Mouse (Mus musculus) stomach, postnatal 0 days (tissue): ENCODE measurements around the gene 1700023F06Rik. TPM values are rescaled to one million over a fixed set of nuclear protein-coding genes. Genes with fewer than 3 reads are reported as not detected.
A peak's percentile ranks its signal among the peaks of the same experiment; 100 is the strongest.

Experiments
- ATAC-seq: fragments of 200-750 bp; cut with Nextera tagmentation; 2 replicates; pipeline ENCODE4 v1.8.0; 2017; ENCODE audit not compliant: low FRiP score, low TSS enrichment
- DNase-seq: peaks from one replicate; pipeline ENCODE4 v3.0.0-alpha.2; 2016; ENCODE audit warnings: low spot score
- H3K27ac ChIP-seq: fragments of 300-500 bp; sonication (generic); replicated peaks from 2 replicates; pipeline ENCODE4 v1.5.1; 2014; ENCODE audit warnings: mild to moderate bottlenecking, control low read depth
- H3K27me3 ChIP-seq: fragments of 300-500 bp; sonication (generic); 2 replicates; pipeline ENCODE4 v1.6.1; 2014; ENCODE audit warnings: low read length; ENCODE audit not compliant: control insufficient read depth, insufficient read depth
- H3K36me3 ChIP-seq: fragments of 300-500 bp; sonication (generic); 2 replicates; pipeline ENCODE4 v1.6.1; 2014; ENCODE audit warnings: low read length, mixed read lengths; ENCODE audit not compliant: control insufficient read depth, insufficient read depth
- H3K4me1 ChIP-seq: fragments of 300-500 bp; sonication (generic); replicated peaks from 2 replicates; pipeline ENCODE4 v1.6.1; 2014; ENCODE audit warnings: antibody characterized with exemption; ENCODE audit not compliant: control insufficient read depth, insufficient read depth
- H3K4me2 ChIP-seq: fragments of 300-500 bp; sonication (generic); replicated peaks from 2 replicates; pipeline ENCODE4 v1.6.1; 2014; ENCODE audit warnings: low read depth, mild to moderate bottlenecking, control low read depth, moderate library complexity
- H3K4me3 ChIP-seq: fragments of 300-500 bp; sonication (generic); 2 replicates; pipeline ENCODE4 v1.5.1; 2014; ENCODE audit warnings: low read depth, low read length, control low read depth
- H3K9ac ChIP-seq: fragments of 300-500 bp; sonication (generic); 2 replicates; pipeline ENCODE4 v1.6.1; 2014; ENCODE audit warnings: mild to moderate bottlenecking, low read length, control low read depth, mixed read lengths
- H3K9me3 ChIP-seq: fragments of 300-500 bp; sonication (generic); 2 replicates; pipeline ENCODE4 v1.6.1; 2016; ENCODE audit warnings: low read length; ENCODE audit not compliant: control insufficient read depth
- CTCF ChIP-seq: IDR thresholded peaks from 2 replicates; pipeline ENCODE4 v1.5.1; 2016; ENCODE audit warnings: antibody characterized with exemption, low read depth, mild to moderate bottlenecking, moderate library complexity
- EP300 ChIP-seq: optimal IDR thresholded peaks from 2 replicates; pipeline ENCODE3; 2016; ENCODE audit warnings: antibody characterized with exemption
- WGBS: fragments of 180-500 bp; shearing (Covaris S2); extraction: QIAGEN DNeasy Blood & Tissue Kit; methylation state at CpG from one replicate; pipeline ENCODE4 v1.1.7; 2014; 5-methylcytosine and 5-hydroxymethylcytosine counted together
- polyA plus RNA-seq: library from polyadenylated mRNA; unstranded; fragments of >200 nt; fragmentation: Nextera tagmentation; extraction: Ambion mirVana; gene quantifications from 2 replicates; pipeline ENCODE4 v1.2.1, GENCODE M21; 2015

Gene 1700023F06Rik
- polyA plus RNA-seq, 1 experiment from 2014 or later = 1.0 TPM

GRCm38 (mm10) chr11:103221437-103221836 is 13.1 kb upstream of the 1700023F06Rik start:
- no peak for TF ChIP-seq CTCF
- no peak for TF ChIP-seq EP300
- no peaks in the 10 kb centered on the region for H3K27me3 ChIP-seq
- H3K9ac ChIP-seq = no peak overlapping the region
- peak; percentile 79 for ATAC-seq
- no peaks in the 10 kb centered on the region; the same call in 1 of the 2 replicates for H3K4me1 ChIP-seq
- peak; percentile 76 for DNase-seq
- no peak overlapping the region for H3K4me2 ChIP-seq
- H3K4me3 ChIP-seq = no peak overlapping the region
- WGBS = 71% methylated on average over 6 of the region's 6 CpGs
- no peaks in the 10 kb centered on the region for H3K9me3 ChIP-seq
- H3K27ac ChIP-seq = no peak overlapping the region
- H3K36me3 ChIP-seq = peaks cover 17% of the 10 kb centered on the region

GRCm38 (mm10) chr11:103219995-103220394 is 11.6 kb upstream of the 1700023F06Rik start:
- H3K9ac ChIP-seq = no peak overlapping the region
- H3K4me3 ChIP-seq = no peak overlapping the region
- H3K27me3 ChIP-seq = no peaks in the 10 kb centered on the region
- no peak overlapping the region for H3K27ac ChIP-seq
- ATAC-seq = no peak
- H3K4me1 ChIP-seq = no peaks in the 10 kb centered on the region; the same call in 1 of the 2 replicates
- H3K4me2 ChIP-seq = no peak overlapping the region
- no peak for TF ChIP-seq EP300
- TF ChIP-seq CTCF = no peak
- 83% methylated on average over 4 of the region's 4 CpGs for WGBS
- H3K36me3 ChIP-seq = peaks cover 13% of the 10 kb centered on the region
- H3K9me3 ChIP-seq = no peaks in the 10 kb centered on the region
- DNase-seq = no peak

- H3K27ac ChIP-seq = no peak overlapping the region
- no peak for DNase-seq
- WGBS = 86% methylated on average over 5 of the region's 5 CpGs
These were observed 10.9 kb upstream of the 1700023F06Rik start for GRCm38 (mm10) chr11:103219259-103219658.

GRCm38 (mm10) chr11:103218517-103218901 is 10.2 kb upstream of the 1700023F06Rik start:
- Histone ChIP-seq H3K9ac (peak overlapping the region; percentile 55; the same call in 1 of the 2 replicates), H3K4me1 (no peaks in the 10 kb centered on the region; the same call in 1 of the 2 replicates), H3K4me3 (peak overlapping the region; percentile 48), H3K36me3 (peaks cover 10% of the 10 kb centered on the region), H3K4me2 (peak overlapping the region; percentile 96), H3K27ac (no peak overlapping the region), H3K27me3 (no peaks in the 10 kb centered on the region), H3K9me3 (no peaks in the 10 kb centered on the region)
- TF ChIP-seq EP300 (no peak), CTCF (no peak)
- ATAC-seq (no peak; the same call in 1 of the 2 replicates), DNase-seq (no peak)
- 19% methylated on average over 6 of the region's 6 CpGs for whole genome bisulfite sequencing

More at GRCm38 (mm10) chr11:103219259-103219658, 10.9 kb upstream of the 1700023F06Rik start:
- Histone ChIP-seq H3K9ac (no peak overlapping the region), H3K27me3 (no peaks in the 10 kb centered on the region), H3K4me2 (no peak overlapping the region), H3K9me3 (no peaks in the 10 kb centered on the region), H3K4me1 (no peaks in the 10 kb centered on the region; the same call in 1 of the 2 replicates), H3K4me3 (no peak overlapping the region), H3K36me3 (peaks cover 10% of the 10 kb centered on the region)
- no peak for ATAC-seq
- TF ChIP-seq EP300 = no peak
- no peak for TF ChIP-seq CTCF

GRCm38 (mm10) chr11:103217790-103218516 is 9.6 kb upstream of the 1700023F06Rik start, which contains the start of gene Spata32:
TSS of gene Spata32 (minus strand) at chr11:103218432.
- H3K27ac ChIP-seq = no peak within 1 kb of the TSS
- H3K27me3 ChIP-seq = no peaks in the 10 kb centered on the region
- H3K9me3 ChIP-seq = no peaks in the 10 kb centered on the region
- no peak for TF ChIP-seq CTCF
- TF ChIP-seq EP300 = no peak
- peak; percentile 71 for DNase-seq
- peaks cover 10% of the 10 kb centered on the region for H3K36me3 ChIP-seq
- H3K9ac ChIP-seq = peak within 1 kb of the TSS; percentile 55
- H3K4me3 ChIP-seq = peak within 1 kb of the TSS; percentile 48
- peak within 1 kb of the TSS; percentile 96 for H3K4me2 ChIP-seq
- H3K4me1 ChIP-seq = no peaks in the 10 kb centered on the region; the same call in 1 of the 2 replicates
- 1% methylated on average over 45 of the region's 45 CpGs for WGBS
- ATAC-seq = peak; percentile 72

- no peaks in the 10 kb centered on the region; the same call in 1 of the 2 replicates for H3K4me1 ChIP-seq
- H3K36me3 ChIP-seq = peaks cover 3% of the 10 kb centered on the region
- no peak overlapping the region for H3K9ac ChIP-seq
- ATAC-seq (no peak), DNase-seq (no peak)
- no peaks in the 10 kb centered on the region for H3K9me3 ChIP-seq
- no peak overlapping the region for H3K4me3 ChIP-seq
- H3K27me3 ChIP-seq = no peaks in the 10 kb centered on the region
- H3K4me2 ChIP-seq = no peak overlapping the region
- 54% methylated on average over 1 of the region's 1 CpGs for WGBS
- no peak overlapping the region for H3K27ac ChIP-seq
- TF ChIP-seq CTCF = no peak
- no peak for TF ChIP-seq EP300
These were observed 7.0 kb upstream of the 1700023F06Rik start for GRCm38 (mm10) chr11:103215355-103215754.
